19 mouse cellular contexts compared by ENCODE assay signal in the genomic region with DNA sequence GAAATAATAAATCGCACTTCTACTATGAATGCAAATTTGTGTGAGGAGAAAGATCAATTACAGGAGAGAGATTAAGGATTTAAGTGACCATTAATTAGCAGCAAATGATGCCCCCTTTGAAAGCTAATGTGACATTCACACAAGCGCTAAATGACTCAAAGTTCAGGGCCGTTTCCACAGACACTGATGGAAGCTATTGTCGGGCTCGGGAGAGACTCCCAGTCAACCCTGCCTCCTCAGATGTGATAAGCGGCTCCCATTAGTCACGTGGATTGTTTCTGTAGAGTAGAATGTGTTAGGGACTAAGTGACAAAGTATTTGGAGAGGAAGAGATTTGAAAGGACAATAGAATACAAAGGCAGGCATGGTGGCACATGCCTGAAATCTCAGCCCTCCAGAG. TPM values are rescaled to one million over a fixed set of nuclear protein-coding genes. Genes with fewer than 3 reads are reported as not detected.
"Had no signal": no experiment of that assay in that cellular context is flagged by ENCODE, and none has a peak within 500 bp of the region (broad histone marks: within the 10 kb centered on the region; RNA-seq: fewer than 3 reads in every experiment).

No protein-coding gene starts in this region.

- DNase-seq: kidney, adult 9 months; kidney, postnatal 36 days; layer of hippocampus, adult 9-11 months; layer of hippocampus, postnatal 36 days; liver; lung, adult 18-20 months; lung, postnatal 36 days; thymus, postnatal 4 days had no signal

- H3K4me2 ChIP-seq: limb, embryonic 12.5 days had no signal

- H3K9ac ChIP-seq: limb, embryonic 12.5 days; liver, embryonic 14.5 days; neural tube, embryonic 13.5 days had no signal

- H3K27ac ChIP-seq: kidney, postnatal 0 days; limb, embryonic 12.5 days; liver, embryonic 14.5 days; midbrain, embryonic 10.5 days; stomach, postnatal 0 days had no signal

- H3K36me3 ChIP-seq: limb, embryonic 12.5 days; midbrain, embryonic 10.5 days; neural tube, embryonic 13.5 days had no signal

- ATAC-seq: midbrain, embryonic 16.5 days had no signal

- H3K4me3 ChIP-seq: limb, embryonic 12.5 days; midbrain, embryonic 10.5 days; neural tube, embryonic 13.5 days had no signal

- H3K9me3 ChIP-seq: limb, embryonic 12.5 days; midbrain, embryonic 10.5 days; neural tube, embryonic 13.5 days had no signal

RNA-seq across cellular contexts. Expression of gene Htr3b, which starts 2.7 kb away (rescaled TPM):
- total RNA-seq: layer of hippocampus, adult 18-20 months; layer of hippocampus, postnatal 36 days; left cerebral cortex, adult 8-10 months; left cerebral cortex, postnatal 25 days; megakaryocyte progenitor cell, adult 5-6 weeks had no signal
- polyA plus RNA-seq: limb, embryonic 12.5 days; midbrain, embryonic 16.5 days had no signal

RNA-seq across cellular contexts. Expression of gene Htr3a, which starts 51.2 kb away (rescaled TPM):
- total RNA-seq: megakaryocyte progenitor cell, adult 5-6 weeks had no signal
- polyA plus RNA-seq: liver, embryonic 14.5 days had no signal
